Mouse (Mus musculus): ENCODE data around the gene Sec16b. TPM values are rescaled to one million over a fixed set of nuclear protein-coding genes. Genes with fewer than 3 reads are reported as not detected.

The Sec16b gene
- polyA plus RNA-seq, 1 experiment from 2014 or later, result 14.9 TPM

- DNase-seq, result no peak
- H3K36me3 ChIP-seq (replicated peaks; ENCODE audit: insufficient read depth, low read length), result no peaks in the 10 kb centered on the region
- no peak overlapping the region for H3K9ac ChIP-seq (replicated peaks)
- H3K9me3 ChIP-seq (ENCODE audit: low read length), result no peaks in the 10 kb centered on the region
- H3K27me3 ChIP-seq (ENCODE audit: insufficient read depth, low read length), result no peaks in the 10 kb centered on the region
- no peaks in the 10 kb centered on the region for H3K4me1 ChIP-seq (ENCODE audit: insufficient read depth)
- no peak for ATAC-seq
- no peak for TF ChIP-seq EP300 (IDR thresholded peaks at IDR 0.05; ENCODE audit: low read depth)
- TF ChIP-seq CTCF (IDR thresholded peaks at IDR 0.05; ENCODE audit: low read depth), result no peak
- H3K27ac ChIP-seq (ENCODE audit: low read depth), result no peak overlapping the region
- no peak overlapping the region for H3K4me2 ChIP-seq (ENCODE audit: low read depth, low read length)
- no peak overlapping the region for H3K4me3 ChIP-seq (ENCODE audit: low read depth, low read length)
- WGBS (ENCODE audit: insufficient replicate concordance), result 87% methylated on average over 8 of the region's 8 CpGs
These were observed 71.8 kb downstream of the Sec16b start for GRCm38 (mm10) chr1:157578336-157578735.

- Histone ChIP-seq H3K27ac (ENCODE audit: low read depth) (no peak overlapping the region), H3K4me2 (ENCODE audit: low read depth, low read length) (no peak overlapping the region), H3K27me3 (ENCODE audit: insufficient read depth, low read length) (no peaks in the 10 kb centered on the region), H3K4me1 (ENCODE audit: insufficient read depth) (no peaks in the 10 kb centered on the region), H3K9me3 (ENCODE audit: low read length) (no peaks in the 10 kb centered on the region), H3K36me3 (replicated peaks; ENCODE audit: insufficient read depth, low read length) (no peaks in the 10 kb centered on the region), H3K9ac (replicated peaks) (no peak overlapping the region), H3K4me3 (ENCODE audit: low read depth, low read length) (no peak overlapping the region)
- DNase-seq (no peak), ATAC-seq (no peak)
- 70% methylated on average over 5 of the region's 5 CpGs for WGBS (ENCODE audit: insufficient replicate concordance)
- no peak for TF ChIP-seq CTCF (IDR thresholded peaks at IDR 0.05; ENCODE audit: low read depth)
- TF ChIP-seq EP300 (IDR thresholded peaks at IDR 0.05; ENCODE audit: low read depth), result no peak
These were observed 80.0 kb downstream of the Sec16b start for GRCm38 (mm10) chr1:157586556-157586955.

GRCm38 (mm10) chr1:157592039-157592438 is 85.5 kb downstream of the Sec16b start:
- no peak for ATAC-seq
- Histone ChIP-seq H3K4me2 (ENCODE audit: low read depth, low read length) (no peak overlapping the region), H3K36me3 (replicated peaks; ENCODE audit: insufficient read depth, low read length) (no peaks in the 10 kb centered on the region), H3K4me1 (ENCODE audit: insufficient read depth) (no peaks in the 10 kb centered on the region; the same call in 1 of the 2 replicates), H3K9me3 (ENCODE audit: low read length) (no peaks in the 10 kb centered on the region), H3K27ac (ENCODE audit: low read depth) (no peak overlapping the region), H3K4me3 (ENCODE audit: low read depth, low read length) (no peak overlapping the region), H3K9ac (replicated peaks) (no peak overlapping the region), H3K27me3 (ENCODE audit: insufficient read depth, low read length) (no peaks in the 10 kb centered on the region)
- no peak for TF ChIP-seq CTCF (IDR thresholded peaks at IDR 0.05; ENCODE audit: low read depth)
- no peak for TF ChIP-seq EP300 (IDR thresholded peaks at IDR 0.05; ENCODE audit: low read depth)
- no peak for DNase-seq
- WGBS (ENCODE audit: insufficient replicate concordance), result 80% methylated on average over 2 of the region's 2 CpGs

GRCm38 (mm10) chr1:157594561-157594960 is 88.0 kb downstream of the Sec16b start:
- DNase-seq, result no peak
- no peaks in the 10 kb centered on the region for H3K27me3 ChIP-seq (ENCODE audit: insufficient read depth, low read length)
- no peaks in the 10 kb centered on the region for H3K36me3 ChIP-seq (replicated peaks; ENCODE audit: insufficient read depth, low read length)
- no peak overlapping the region for H3K27ac ChIP-seq (ENCODE audit: low read depth)
- no peaks in the 10 kb centered on the region for H3K9me3 ChIP-seq (ENCODE audit: low read length)
- TF ChIP-seq EP300 (IDR thresholded peaks at IDR 0.05; ENCODE audit: low read depth), result peak; percentile 57; the same call in 1 of the 2 replicates
- TF ChIP-seq CTCF (IDR thresholded peaks at IDR 0.05; ENCODE audit: low read depth), result no peak
- H3K4me1 ChIP-seq (ENCODE audit: insufficient read depth), result no peaks in the 10 kb centered on the region; the same call in 1 of the 2 replicates
- WGBS (ENCODE audit: insufficient replicate concordance), result 60% methylated on average over 5 of the region's 5 CpGs
- H3K9ac ChIP-seq (replicated peaks), result no peak overlapping the region
- H3K4me3 ChIP-seq (ENCODE audit: low read depth, low read length), result no peak overlapping the region
- peak; percentile 95 for ATAC-seq
- no peak overlapping the region for H3K4me2 ChIP-seq (ENCODE audit: low read depth, low read length)

- Histone ChIP-seq H3K4me3 (ENCODE audit: low read depth, low read length) (no peak overlapping the region), H3K27me3 (ENCODE audit: insufficient read depth, low read length) (no peaks in the 10 kb centered on the region), H3K9ac (replicated peaks) (no peak overlapping the region), H3K9me3 (ENCODE audit: low read length) (no peaks in the 10 kb centered on the region), H3K36me3 (replicated peaks; ENCODE audit: insufficient read depth, low read length) (no peaks in the 10 kb centered on the region), H3K4me1 (ENCODE audit: insufficient read depth) (no peaks in the 10 kb centered on the region; the same call in 1 of the 2 replicates), H3K4me2 (ENCODE audit: low read depth, low read length) (no peak overlapping the region), H3K27ac (ENCODE audit: low read depth) (no peak overlapping the region)
- DNase-seq (no peak), ATAC-seq (no peak)
- TF ChIP-seq EP300 (IDR thresholded peaks at IDR 0.05; ENCODE audit: low read depth) (no peak), CTCF (IDR thresholded peaks at IDR 0.05; ENCODE audit: low read depth) (no peak)
- WGBS (ENCODE audit: insufficient replicate concordance), result 72% methylated on average over 9 of the region's 9 CpGs
These were observed 88.6 kb downstream of the Sec16b start for GRCm38 (mm10) chr1:157595165-157595564.

- no peaks in the 10 kb centered on the region for H3K27me3 ChIP-seq (ENCODE audit: insufficient read depth, low read length)
- TF ChIP-seq CTCF (IDR thresholded peaks at IDR 0.05; ENCODE audit: low read depth) (no peak), EP300 (IDR thresholded peaks at IDR 0.05; ENCODE audit: low read depth) (no peak)
- 53% methylated on average over 5 of the region's 5 CpGs for WGBS (ENCODE audit: insufficient replicate concordance)
These were observed 98.0 kb downstream of the Sec16b start for GRCm38 (mm10) chr1:157604513-157604912.

More at GRCm38 (mm10) chr1:157604513-157604912, 98.0 kb downstream of the Sec16b start:
- Histone ChIP-seq H3K4me1 (ENCODE audit: insufficient read depth) (no peaks in the 10 kb centered on the region), H3K4me3 (ENCODE audit: low read depth, low read length) (no peak overlapping the region), H3K36me3 (replicated peaks; ENCODE audit: insufficient read depth, low read length) (no peaks in the 10 kb centered on the region), H3K4me2 (ENCODE audit: low read depth, low read length) (no peak overlapping the region), H3K9ac (replicated peaks) (no peak overlapping the region), H3K27ac (ENCODE audit: low read depth) (no peak overlapping the region), H3K9me3 (ENCODE audit: low read length) (no peaks in the 10 kb centered on the region)
- ATAC-seq (no peak), DNase-seq (no peak)

Other genes starting within 250 kb of the Sec16b start
- 10.7 and 12.5 TPM in 2 replicates for gene Rasal2, start 94.1 kb upstream of the Sec16b start, polyA plus RNA-seq (2015; fragmentation: Nextera tagmentation; extraction: Ambion mirVana)
- gene Cryzl2, start 48.2 kb upstream of the Sec16b start, polyA plus RNA-seq (2015; fragmentation: Nextera tagmentation; extraction: Ambion mirVana), result 9.5 TPM in 2 replicates